Mouse (Mus musculus): ENCODE measurements around the gene Il17rc. TPM values are rescaled to one million over a fixed set of nuclear protein-coding genes. Genes with fewer than 3 reads are reported as not detected.

Gene Il17rc
- polyA plus RNA-seq, 1 experiment from 2014 or later = 5.3 TPM

DNA sequence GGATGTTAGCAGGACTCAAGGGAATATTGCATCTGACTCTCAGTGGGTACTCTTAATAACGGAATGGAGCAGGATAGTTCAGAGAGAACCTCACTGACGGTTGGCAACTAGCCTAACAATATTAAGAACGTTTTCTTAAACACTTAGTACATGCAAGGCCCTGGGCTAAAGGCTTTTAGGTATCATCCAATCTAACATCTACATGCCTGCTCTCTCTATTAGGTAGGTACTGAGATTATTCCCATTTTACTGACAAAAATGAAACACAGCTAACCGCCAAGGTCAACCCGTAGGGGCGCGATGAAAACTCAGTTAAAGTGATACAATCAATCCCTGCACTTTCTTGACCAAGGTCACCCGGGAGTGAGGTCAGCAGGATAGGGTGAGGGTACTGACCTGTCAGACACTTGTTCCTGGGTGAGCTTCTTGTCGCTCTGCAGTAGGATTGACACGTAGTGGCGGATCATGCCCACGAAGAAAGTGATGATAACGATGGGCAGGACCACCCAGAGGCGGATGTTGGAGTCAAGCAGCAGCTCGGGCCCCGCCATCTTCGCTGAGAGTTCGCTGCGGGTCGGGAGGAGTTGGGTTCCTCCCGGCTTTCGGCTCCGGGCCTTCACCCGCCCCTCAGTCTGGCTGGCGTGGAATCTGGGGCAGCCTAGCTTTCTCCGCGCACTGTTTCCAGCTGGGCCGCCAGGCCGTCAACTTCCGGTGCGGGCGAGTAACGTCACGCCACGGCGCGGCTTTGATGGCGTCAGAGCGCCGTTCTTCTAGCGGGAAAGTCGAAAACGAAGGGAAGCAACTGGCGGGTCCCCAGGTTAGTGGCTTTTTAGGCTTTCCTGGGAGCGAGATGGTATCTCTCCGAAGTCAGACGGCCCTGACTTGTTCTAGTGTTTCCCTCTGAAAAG, 60.0 kb downstream of the Il17rc start, which contains the start of the genes Emc3 and Fancd2:
TSS of gene Emc3 (minus strand) at position 721 of the 908 bp plus-strand sequence.
TSS of gene Fancd2 (plus strand) at position 751 of the 908 bp plus-strand sequence.
- peak; percentile 83 for ATAC-seq (ENCODE audit: low read depth)

DNA sequence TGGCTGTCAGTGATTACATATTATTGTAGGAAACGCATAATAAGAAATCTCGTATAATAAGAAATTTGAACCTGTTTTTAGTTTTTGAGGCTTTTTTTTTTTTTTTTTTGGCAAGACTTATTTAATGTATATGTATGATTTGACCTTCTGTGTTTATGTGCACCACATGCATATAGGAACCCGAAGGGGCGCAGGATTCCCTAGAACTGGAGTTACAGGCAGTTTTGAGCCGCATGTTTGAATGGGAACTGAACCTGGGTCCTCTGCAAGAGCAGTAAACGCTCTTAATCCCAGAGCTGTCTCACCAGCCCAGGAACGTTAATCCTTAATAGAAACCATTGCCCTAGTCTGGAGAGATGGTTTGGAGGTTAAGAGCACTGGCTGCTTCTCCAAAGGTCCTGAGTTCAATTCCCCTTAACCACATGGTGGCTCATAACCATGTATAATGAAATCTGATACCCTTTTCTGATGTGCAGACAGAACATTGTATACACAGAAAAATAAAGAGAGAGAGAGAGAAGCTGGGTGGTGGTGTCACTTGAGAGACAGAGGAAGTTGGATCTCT, 60.7 kb downstream of the Il17rc start:
- H3K4me2 ChIP-seq = peak overlapping the region; percentile 84
- H3K4me3 ChIP-seq (replicated peaks) = peak overlapping the region; percentile 83
- peak overlapping the region; percentile 76 for H3K9ac ChIP-seq
- DNase-seq (no peak), ATAC-seq (ENCODE audit: low read depth) (no peak; the same call in 1 of the 2 replicates)
- H3K27me3 ChIP-seq = no peaks in the 10 kb centered on the region
- 6% methylated on average over 7 of the region's 7 CpGs for WGBS (ENCODE audit: insufficient replicate concordance)
- H3K36me3 ChIP-seq = peaks cover 28% of the 10 kb centered on the region
- peaks cover 33% of the 10 kb centered on the region for H3K4me1 ChIP-seq (replicated peaks)
- H3K9me3 ChIP-seq (replicated peaks) = no peaks in the 10 kb centered on the region
- peak overlapping the region; percentile 75 for H3K27ac ChIP-seq

More for the DNA sequence above, 60.0 kb downstream of the Il17rc start, which contains the start of the genes Emc3 and Fancd2:
- peak; percentile 83 for DNase-seq
- Histone ChIP-seq H3K4me2 (peak within 1 kb of the TSS; percentile 84), H3K27ac (peak within 1 kb of the TSS; percentile 75), H3K27me3 (no peaks in the 10 kb centered on the region), H3K36me3 (peaks cover 23% of the 10 kb centered on the region), H3K9me3 (replicated peaks) (no peaks in the 10 kb centered on the region), H3K4me1 (replicated peaks) (peaks cover 33% of the 10 kb centered on the region), H3K4me3 (replicated peaks) (peak within 1 kb of the TSS; percentile 83), H3K9ac (peak within 1 kb of the TSS; percentile 76)
- WGBS (ENCODE audit: insufficient replicate concordance) = under 1% methylated on average over 47 of the region's 47 CpGs

Small RNAs within 50 kb of the gene (microRNA-seq; reads per million reads assigned to microRNA genes)
- gene Gm23365 = not detected
- gene Gm24387 = not detected

Other genes with a start within 250 kb of the Il17rc start
- gene Mtmr14, start 233.6 kb upstream of the Il17rc start, polyA plus RNA-seq (2015; fragmentation: Nextera tagmentation; extraction: Ambion mirVana) = 17.9 and 18.0 TPM in 2 replicates
- gene Cpne9, start 189.1 kb upstream of the Il17rc start, polyA plus RNA-seq (2015; fragmentation: Nextera tagmentation; extraction: Ambion mirVana) = 0.17 TPM in 1 of 2 replicates, not detected in the other
- 7.5 and 9.2 TPM in 2 replicates for gene Brpf1, start 164.3 kb upstream of the Il17rc start, polyA plus RNA-seq (2015; fragmentation: Nextera tagmentation; extraction: Ambion mirVana)
- gene Ogg1, start 144.5 kb upstream of the Il17rc start, polyA plus RNA-seq (2015; fragmentation: Nextera tagmentation; extraction: Ambion mirVana) = 5.6 and 6.8 TPM in 2 replicates
- 19.9 and 22.6 TPM in 2 replicates for gene Camk1, start 127.4 kb upstream of the Il17rc start, polyA plus RNA-seq (2015; fragmentation: Nextera tagmentation; extraction: Ambion mirVana)
- 22.6 TPM in 2 replicates for gene Tada3, start 93.5 kb upstream of the Il17rc start, polyA plus RNA-seq (2015; fragmentation: Nextera tagmentation; extraction: Ambion mirVana)
- gene Arpc4, start 93.3 kb upstream of the Il17rc start, polyA plus RNA-seq (2015; fragmentation: Nextera tagmentation; extraction: Ambion mirVana) = 262 and 272 TPM in 2 replicates
- 0.62 and 0.85 TPM in 2 replicates for gene Ttll3, start 82.2 kb upstream of the Il17rc start, polyA plus RNA-seq (2015; fragmentation: Nextera tagmentation; extraction: Ambion mirVana)
- 13.4 and 19.2 TPM in 2 replicates for gene Rpusd3, start 52.1 kb upstream of the Il17rc start, polyA plus RNA-seq (2015; fragmentation: Nextera tagmentation; extraction: Ambion mirVana)
- gene Cidec, start 35.7 kb upstream of the Il17rc start, polyA plus RNA-seq (2015; fragmentation: Nextera tagmentation; extraction: Ambion mirVana) = 0.10 TPM in 1 of 2 replicates, not detected in the other
- gene Jagn1, start 28.9 kb upstream of the Il17rc start, polyA plus RNA-seq (2015; fragmentation: Nextera tagmentation; extraction: Ambion mirVana) = 51.8 and 53.3 TPM in 2 replicates
- gene Il17re, start 12.9 kb upstream of the Il17rc start, polyA plus RNA-seq (2015; fragmentation: Nextera tagmentation; extraction: Ambion mirVana) = 0.16 and 0.20 TPM in 2 replicates
- gene Creld1, start 11.9 kb downstream of the Il17rc start, polyA plus RNA-seq (2015; fragmentation: Nextera tagmentation; extraction: Ambion mirVana) = 7.4 and 8.0 TPM in 2 replicates
- gene Prrt3, start 30.5 kb downstream of the Il17rc start, polyA plus RNA-seq (2015; fragmentation: Nextera tagmentation; extraction: Ambion mirVana) = 0.07 TPM in 2 replicates
- 47.5 and 54.9 TPM in 2 replicates for gene Emc3, start 60.2 kb downstream of the Il17rc start, polyA plus RNA-seq (2015; fragmentation: Nextera tagmentation; extraction: Ambion mirVana)
- 9.7 and 11.0 TPM in 2 replicates for gene Fancd2, start 60.3 kb downstream of the Il17rc start, polyA plus RNA-seq (2015; fragmentation: Nextera tagmentation; extraction: Ambion mirVana)
- gene Fancd2os, start 129.3 kb downstream of the Il17rc start, polyA plus RNA-seq (2015; fragmentation: Nextera tagmentation; extraction: Ambion mirVana) = 0.09 TPM in 1 of 2 replicates, not detected in the other
- 101 and 104 TPM in 2 replicates for gene Brk1, start 133.3 kb downstream of the Il17rc start, polyA plus RNA-seq (2015; fragmentation: Nextera tagmentation; extraction: Ambion mirVana)
- gene Vhl, start 152.5 kb downstream of the Il17rc start, polyA plus RNA-seq (2015; fragmentation: Nextera tagmentation; extraction: Ambion mirVana) = 7.8 and 9.4 TPM in 2 replicates
- 12.1 and 14.9 TPM in 2 replicates for gene Irak2, start 167.0 kb downstream of the Il17rc start, polyA plus RNA-seq (2015; fragmentation: Nextera tagmentation; extraction: Ambion mirVana)
- gene Tatdn2, start 225.6 kb downstream of the Il17rc start, polyA plus RNA-seq (2015; fragmentation: Nextera tagmentation; extraction: Ambion mirVana) = 0.94 and 1.0 TPM in 2 replicates
- not detected in 2 replicates for gene Ghrl, start 248.5 kb downstream of the Il17rc start, polyA plus RNA-seq (2015; fragmentation: Nextera tagmentation; extraction: Ambion mirVana)